Mouse (Mus musculus) kidney, adult 10 weeks (tissue): ENCODE data around the gene Olfr1061. TPM values are rescaled to one million over a fixed set of nuclear protein-coding genes. Genes with fewer than 3 reads are reported as not detected.

Experiments used
- polyA plus RNA-seq: library from polyadenylated mRNA; stranded (reverse); fragments of 350-450 nt; fragmentation: Illumina TruSeq; extraction: RNeasy Lipid Tissue Mini Kit (QIAGEN cat#74804); gene quantifications from one replicate; pipeline ENCODE4 v1.2.3, GENCODE M21; 2014; ENCODE audit warnings: low read depth, low replicate concordance

Olfr1061 gene
- not detected for polyA plus RNA-seq

DNA sequence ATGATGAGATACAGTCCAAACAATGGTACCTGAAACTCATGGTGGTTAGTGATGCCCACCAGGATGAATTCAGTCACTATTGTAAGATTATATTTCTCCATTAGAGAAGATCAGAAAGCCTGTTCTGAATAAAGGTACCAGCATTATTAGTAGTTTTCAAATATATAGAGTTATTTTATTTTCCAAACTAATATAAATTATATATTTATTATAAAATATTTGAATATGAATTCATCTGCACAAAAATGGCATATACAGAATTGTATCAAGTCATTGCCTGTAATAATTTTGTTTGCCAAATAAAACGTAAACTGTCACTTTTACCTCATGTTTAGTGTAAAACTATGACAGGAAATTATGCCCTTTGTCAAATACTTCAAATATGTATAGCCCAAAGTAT, at the start of gene Olfr1061:
Gene Olfr1061 (minus strand): TSS at position 101 of the 400 bp plus-strand sequence.

DNA sequence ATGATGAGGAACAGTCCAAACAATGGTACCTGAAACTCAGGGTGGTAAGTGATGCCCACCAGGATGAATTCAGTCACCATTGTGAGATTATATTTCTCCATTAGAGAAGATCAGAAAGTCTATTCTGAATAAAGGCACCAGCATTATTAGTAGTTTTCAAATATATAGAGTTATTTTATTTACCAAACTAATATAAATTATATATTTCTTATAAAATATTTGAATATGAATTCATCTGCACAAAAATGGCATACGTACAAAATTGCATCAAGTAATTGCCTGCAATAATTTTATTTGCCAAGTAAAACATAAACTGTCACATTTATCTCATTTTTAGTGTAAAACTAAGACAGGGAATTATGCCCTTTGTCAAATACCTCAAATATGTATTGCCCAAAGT, 42.3 kb upstream of the Olfr1061 start, which contains the start of gene Olfr1066:
Gene Olfr1066 (minus strand): TSS at position 101 of the 400 bp plus-strand sequence.

DNA sequence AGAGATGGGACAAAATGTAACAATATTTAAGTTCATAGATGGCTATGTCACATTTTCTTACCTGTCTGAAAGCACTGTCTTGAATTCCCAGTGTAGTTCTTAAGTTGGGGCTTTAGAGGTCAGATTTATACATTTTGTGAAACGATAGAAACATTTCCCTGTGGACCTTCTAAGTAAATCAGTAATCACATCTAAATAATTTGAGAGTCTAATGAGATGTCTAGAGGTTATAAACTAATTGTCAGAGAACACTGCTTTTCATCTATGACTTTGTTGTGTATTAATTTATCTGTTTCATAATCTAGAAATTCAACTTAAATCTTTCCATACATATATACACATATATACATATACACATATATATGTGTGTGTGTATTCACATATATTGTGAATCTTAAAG, 36.6 kb upstream of the Olfr1061 start, which contains the start of gene Olfr1065:
Gene Olfr1065 (minus strand): TSS at position 101 of the 400 bp plus-strand sequence.

DNA sequence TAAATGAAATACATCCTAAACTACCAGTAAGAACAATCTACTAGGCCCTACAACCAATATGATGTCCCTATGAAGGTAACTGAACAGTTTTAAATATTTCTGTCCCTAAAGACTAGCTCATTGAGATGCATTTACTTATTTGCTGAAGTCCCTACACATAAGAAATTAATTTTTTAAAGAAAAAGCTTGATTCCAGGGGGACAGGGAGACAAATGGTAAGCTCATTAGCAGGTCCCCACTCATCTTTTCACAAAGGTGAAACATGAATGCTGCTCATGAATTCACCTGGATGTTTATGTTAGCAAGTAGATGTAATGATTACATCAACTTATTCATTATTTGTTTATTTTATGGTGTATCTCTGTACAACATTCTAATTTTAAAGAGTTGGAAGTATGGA, 12.8 kb upstream of the Olfr1061 start, which contains the start of gene Olfr1062:
Gene Olfr1062 (minus strand): TSS at position 101 of the 400 bp plus-strand sequence.

DNA sequence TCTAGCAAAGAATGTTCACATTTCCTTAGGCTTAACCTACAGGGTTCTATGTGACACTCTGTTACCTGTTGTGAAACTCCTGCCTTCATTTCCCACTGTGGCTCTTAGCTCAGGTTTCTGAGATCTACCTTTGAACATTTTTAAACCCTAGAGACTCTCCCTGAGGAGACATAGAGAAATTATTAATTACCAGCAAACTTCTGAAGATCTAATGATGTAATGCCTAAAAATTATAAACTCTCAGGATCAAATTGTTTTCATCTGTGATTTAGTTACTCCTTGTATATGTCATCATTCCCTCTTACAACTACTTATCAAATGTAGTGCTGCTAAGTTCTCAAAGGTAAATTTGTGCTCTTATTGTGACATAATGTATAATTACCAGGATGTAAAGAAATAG, 25.4 kb downstream of the Olfr1061 start, which contains the start of gene Olfr1058:
Gene Olfr1058 (minus strand): TSS at position 101 of the 400 bp plus-strand sequence.

DNA sequence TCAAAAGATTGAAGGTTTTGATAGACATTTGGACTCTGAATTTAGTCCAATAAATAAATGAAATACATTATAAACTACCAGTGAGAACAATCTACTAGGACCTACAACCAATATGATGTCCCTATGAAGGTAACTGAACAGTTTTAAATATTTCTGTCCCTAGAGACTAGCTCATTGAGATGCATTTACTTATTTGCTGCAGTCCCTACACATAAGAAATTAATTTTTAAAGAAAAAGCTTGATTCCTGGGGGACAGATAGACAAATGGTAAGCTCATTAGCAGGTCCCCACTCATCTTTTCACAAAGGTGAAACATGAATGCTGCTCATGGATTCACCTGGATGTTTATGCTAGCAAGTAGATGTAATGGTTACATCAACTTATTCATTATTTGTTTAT, 35.6 kb downstream of the Olfr1061 start, which contains the start of gene Olfr1057:
Gene Olfr1057 (minus strand): TSS at position 101 of the 400 bp plus-strand sequence.

Other genes starting within 250 kb of the Olfr1061 start
- gene Olfr1043, start 246.5 kb downstream of the Olfr1061 start, polyA plus RNA-seq = not detected
- not detected for gene Olfr1044, start 236.2 kb downstream of the Olfr1061 start, polyA plus RNA-seq
- not detected for gene Olfr52, start 228.4 kb downstream of the Olfr1061 start, polyA plus RNA-seq
- not detected for gene Olfr1045, start 211.0 kb downstream of the Olfr1061 start, polyA plus RNA-seq
- gene Olfr1046, start 194.7 kb downstream of the Olfr1061 start, polyA plus RNA-seq = not detected
- not detected for gene Olfr1047, start 182.6 kb downstream of the Olfr1061 start, polyA plus RNA-seq
- gene Olfr1048, start 173.8 kb downstream of the Olfr1061 start, polyA plus RNA-seq = not detected
- gene Olfr1049, start 155.7 kb downstream of the Olfr1061 start, polyA plus RNA-seq = not detected
- not detected for gene Olfr1051, start 135.0 kb downstream of the Olfr1061 start, polyA plus RNA-seq
- not detected for gene Olfr1052, start 121.6 kb downstream of the Olfr1061 start, polyA plus RNA-seq
- not detected for gene Olfr1053, start 98.8 kb downstream of the Olfr1061 start, polyA plus RNA-seq
- gene Olfr1054, start 78.6 kb downstream of the Olfr1061 start, polyA plus RNA-seq = not detected
- not detected for gene Olfr1055, start 63.8 kb downstream of the Olfr1061 start, polyA plus RNA-seq
- gene Olfr1056, start 51.6 kb downstream of the Olfr1061 start, polyA plus RNA-seq = not detected
- not detected for gene Olfr1057, start 35.7 kb downstream of the Olfr1061 start, polyA plus RNA-seq
- not detected for gene Olfr1058, start 25.5 kb downstream of the Olfr1061 start, polyA plus RNA-seq
- not detected for gene Olfr1062, start 12.7 kb upstream of the Olfr1061 start, polyA plus RNA-seq
- gene Olfr1065, start 36.5 kb upstream of the Olfr1061 start, polyA plus RNA-seq = not detected
- not detected for gene Olfr1066, start 42.2 kb upstream of the Olfr1061 start, polyA plus RNA-seq
- gene Olfr228, start 73.3 kb upstream of the Olfr1061 start, polyA plus RNA-seq = not detected
- gene Olfr1076, start 94.4 kb upstream of the Olfr1061 start, polyA plus RNA-seq = not detected
- not detected for gene Olfr1079, start 128.4 kb upstream of the Olfr1061 start, polyA plus RNA-seq
- not detected for gene Olfr1080, start 144.2 kb upstream of the Olfr1061 start, polyA plus RNA-seq
- not detected for gene Olfr1082, start 184.9 kb upstream of the Olfr1061 start, polyA plus RNA-seq
- gene Olfr1084, start 225.7 kb upstream of the Olfr1061 start, polyA plus RNA-seq = not detected
- gene Olfr1085, start 248.0 kb upstream of the Olfr1061 start, polyA plus RNA-seq = not detected